Mouse (Mus musculus): ENCODE measurements around the gene Trabd2b.

DNA sequence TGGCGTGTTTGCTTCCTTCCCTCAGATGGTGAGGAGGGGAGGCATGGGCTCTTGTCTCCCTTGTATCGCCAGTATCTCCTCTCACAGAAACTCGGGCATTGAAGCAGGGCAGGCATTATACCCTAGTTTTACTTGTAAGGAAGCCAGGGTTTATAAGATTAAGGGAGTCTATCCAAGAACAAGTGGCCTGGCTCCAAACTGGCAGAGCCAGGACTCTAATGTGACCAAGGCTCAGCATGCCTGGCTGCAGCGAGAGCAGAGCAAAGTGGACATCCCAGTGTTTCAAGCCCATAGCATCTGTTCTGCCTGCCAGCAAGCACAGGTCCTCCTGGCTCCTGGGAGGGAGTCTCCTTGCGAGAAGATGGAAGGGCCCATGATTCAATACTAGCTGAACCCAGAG lies 245.1 kb downstream of the Trabd2b start:
- TF ChIP-seq CTCF (IDR thresholded peaks at IDR 0.05; ENCODE audit: insufficient read depth, low read depth, low read length) (no peak), POLR2A (IDR thresholded peaks at IDR 0.05; ENCODE audit: insufficient read depth, low read depth, low read length) (no peak)
